Mouse (Mus musculus) embryonic facial prominence, embryonic 12.5 days (tissue): ENCODE results near the gene Ccnd1. TPM values are rescaled to one million over a fixed set of nuclear protein-coding genes. Genes with fewer than 3 reads are reported as not detected.

Experiments used
- ATAC-seq: fragments of 200-750 bp; cut with Nextera tagmentation; 2 replicates; pipeline ENCODE4 v1.8.0; 2017; ENCODE audit not compliant: insufficient number of reproducible peaks, insufficient read depth, low FRiP score, low TSS enrichment
- H3K27ac ChIP-seq: fragments of 300-500 bp; sonication (generic); 2 replicates; pipeline ENCODE4 v1.5.1; 2016; ENCODE audit warnings: mild to moderate bottlenecking
- H3K27me3 ChIP-seq: fragments of 300-500 bp; sonication (generic); 2 replicates; pipeline ENCODE4 v1.6.1; 2016; ENCODE audit warnings: mild to moderate bottlenecking, moderate library complexity
- H3K36me3 ChIP-seq: fragments of 300-500 bp; sonication (generic); 2 replicates; pipeline ENCODE4 v1.6.1; 2016; ENCODE audit warnings: mild to moderate bottlenecking
- H3K4me1 ChIP-seq: fragments of 300-500 bp; sonication (generic); 2 replicates; pipeline ENCODE4 v1.6.1; 2016
- H3K4me2 ChIP-seq: fragments of 300-500 bp; sonication (generic); replicated peaks from 2 replicates; pipeline ENCODE4 v1.6.1; 2016; ENCODE audit warnings: mild to moderate bottlenecking, moderate library complexity
- H3K4me3 ChIP-seq: fragments of 300-500 bp; sonication (generic); 2 replicates; pipeline ENCODE4 v1.5.1; 2016; ENCODE audit warnings: mild to moderate bottlenecking
- H3K9ac ChIP-seq: fragments of 300-500 bp; sonication (generic); 2 replicates; pipeline ENCODE4 v1.6.1; 2016; ENCODE audit warnings: mild to moderate bottlenecking, moderate library complexity
- H3K9me3 ChIP-seq: fragments of 300-500 bp; sonication (generic); 2 replicates; pipeline ENCODE4 v1.6.1; 2016; ENCODE audit warnings: mild to moderate bottlenecking, moderate library complexity
- whole genome bisulfite sequencing: fragments of 180-500 bp; shearing (Covaris S2); methylation state at CpG from one replicate; pipeline ENCODE4 v1.1.7; 2016; 5-methylcytosine and 5-hydroxymethylcytosine counted together
- polyA plus RNA-seq: library from polyadenylated mRNA; unstranded; fragments of >200 nt; fragmentation: Nextera tagmentation; extraction: Ambion mirVana; gene quantifications from 2 replicates; pipeline ENCODE4 v1.2.1, GENCODE M21; 2016

The Ccnd1 gene
- 131 and 156 TPM in 2 replicates for polyA plus RNA-seq

GRCm38 (mm10) chr7:144939344-144940002 is at the start of gene Ccnd1:
TSS of gene Ccnd1 (minus strand) at chr7:144939925.
- Histone ChIP-seq H3K9ac (peak within 1 kb of the TSS; percentile 92), H3K9me3 (no peaks in the 10 kb centered on the region), H3K36me3 (peaks cover 27% of the 10 kb centered on the region), H3K27ac (peak within 1 kb of the TSS; percentile 95), H3K4me2 (peak within 1 kb of the TSS; percentile 92), H3K4me1 (peaks cover 31% of the 10 kb centered on the region), H3K4me3 (peak within 1 kb of the TSS; percentile 71), H3K27me3 (no peaks in the 10 kb centered on the region)
- 0 out of 2 replicates have a peak, but pooled peaks have one; percentile 23 for ATAC-seq
- WGBS: under 1% methylated on average over 40 of the region's 45 CpGs

GRCm38 (mm10) chr7:144988856-144989255 is 49.1 kb upstream of the Ccnd1 start:
- no peaks in the 10 kb centered on the region for H3K4me1 ChIP-seq
- 55% methylated on average over 3 of the region's 3 CpGs for WGBS

GRCm38 (mm10) chr7:144985100-144985499 is 45.4 kb upstream of the Ccnd1 start:
- Histone ChIP-seq H3K4me1 (no peaks in the 10 kb centered on the region), H3K4me2 (no peak overlapping the region), H3K27ac (no peak overlapping the region), H3K9me3 (no peaks in the 10 kb centered on the region), H3K36me3 (no peaks in the 10 kb centered on the region), H3K4me3 (no peak overlapping the region), H3K27me3 (no peaks in the 10 kb centered on the region), H3K9ac (no peak overlapping the region)
- no peak for ATAC-seq
- 68% methylated on average over 1 of the region's 1 CpGs for WGBS

More at GRCm38 (mm10) chr7:144988856-144989255, 49.1 kb upstream of the Ccnd1 start:
- no peak for ATAC-seq
- no peaks in the 10 kb centered on the region for H3K36me3 ChIP-seq
- H3K9me3 ChIP-seq: no peaks in the 10 kb centered on the region
- no peak overlapping the region for H3K4me2 ChIP-seq
- no peak overlapping the region for H3K27ac ChIP-seq
- no peak overlapping the region for H3K4me3 ChIP-seq
- H3K27me3 ChIP-seq: no peaks in the 10 kb centered on the region
- H3K9ac ChIP-seq: no peak overlapping the region

DNA sequence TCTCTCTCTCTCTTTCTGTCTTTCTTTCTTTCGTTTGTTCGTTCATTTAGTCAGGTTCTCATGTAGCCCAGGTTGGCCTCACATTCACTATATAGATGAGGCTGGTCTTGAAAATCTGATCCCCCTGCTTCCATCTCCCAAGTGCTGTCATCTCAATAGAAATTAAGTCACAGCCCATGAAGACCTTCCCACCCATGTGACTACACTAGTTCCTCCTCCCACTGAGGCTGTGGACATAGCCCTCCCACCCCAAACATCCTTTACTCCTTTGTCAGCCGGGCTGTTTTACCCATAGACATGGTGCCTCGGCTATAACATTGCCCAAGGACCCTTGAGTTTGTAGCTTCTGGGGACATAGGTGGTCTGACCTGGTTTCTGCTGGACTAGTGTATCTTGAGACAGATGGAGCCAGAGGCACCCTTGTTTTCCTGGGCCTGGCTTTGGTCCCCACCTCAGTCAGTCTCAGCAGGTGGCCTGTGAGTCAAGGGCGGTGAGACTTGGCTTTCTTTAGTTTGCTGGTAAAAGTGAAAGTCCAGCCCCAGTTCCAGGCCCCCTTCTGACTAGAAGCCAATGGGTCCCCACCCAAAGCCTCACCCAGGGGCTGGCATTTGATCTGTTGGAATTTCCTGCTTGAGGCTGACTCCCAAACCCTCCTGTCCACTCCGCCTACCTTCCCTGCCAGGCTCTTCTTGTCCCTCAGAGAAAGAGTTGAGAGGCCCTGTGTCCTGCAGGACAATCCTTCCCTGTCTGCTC is 42.8 kb upstream of the Ccnd1 start:
- H3K27me3 ChIP-seq: no peaks in the 10 kb centered on the region
- no peak overlapping the region for H3K9ac ChIP-seq
- WGBS: 88% methylated on average over 6 of the region's 6 CpGs
- no peak overlapping the region for H3K27ac ChIP-seq
- no peak for ATAC-seq
- no peak overlapping the region for H3K4me2 ChIP-seq
- H3K9me3 ChIP-seq: no peaks in the 10 kb centered on the region; the same call in 1 of the 2 replicates
- no peak overlapping the region for H3K4me3 ChIP-seq
- no peaks in the 10 kb centered on the region for H3K4me1 ChIP-seq
- no peaks in the 10 kb centered on the region for H3K36me3 ChIP-seq

DNA sequence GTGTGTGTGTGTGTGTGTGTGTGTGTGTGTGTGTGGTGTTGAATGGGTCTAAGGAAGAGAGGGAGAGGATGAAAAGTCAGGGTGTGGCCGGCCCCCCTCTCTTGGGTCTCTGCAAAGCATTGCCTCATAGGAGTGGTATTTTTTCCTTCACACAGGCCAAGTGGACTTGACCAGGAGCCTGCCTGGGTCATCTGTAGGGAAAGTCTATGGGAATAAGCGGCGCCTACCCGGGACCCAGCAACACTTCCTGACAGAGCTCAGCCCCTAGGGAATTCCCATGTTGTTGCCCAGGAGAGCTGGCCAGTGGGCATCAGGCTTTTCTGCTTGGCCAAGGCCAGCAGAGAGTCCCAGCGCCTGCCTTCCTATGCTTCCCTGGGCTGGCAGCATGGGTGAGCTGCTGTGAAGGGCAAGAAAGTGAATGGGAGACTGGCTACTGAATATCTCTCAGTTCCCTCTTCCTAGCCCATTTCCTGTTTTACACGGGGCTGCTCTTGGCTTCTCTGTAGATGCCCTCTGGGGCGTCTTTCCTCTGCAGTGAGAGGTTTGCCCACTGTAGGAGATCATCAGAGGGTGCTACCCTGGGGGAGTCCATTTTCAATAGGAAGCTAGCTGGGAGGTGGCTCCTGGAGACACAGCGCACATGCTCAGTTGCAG is 41.8 kb upstream of the Ccnd1 start:
- no peaks in the 10 kb centered on the region for H3K36me3 ChIP-seq
- no peak overlapping the region for H3K4me3 ChIP-seq
- no peaks in the 10 kb centered on the region; the same call in 1 of the 2 replicates for H3K9me3 ChIP-seq
- ATAC-seq: no peak
- no peak overlapping the region for H3K9ac ChIP-seq
- no peak overlapping the region for H3K27ac ChIP-seq
- no peaks in the 10 kb centered on the region for H3K4me1 ChIP-seq
- 72% methylated on average over 8 of the region's 8 CpGs for WGBS
- no peak overlapping the region for H3K4me2 ChIP-seq
- no peaks in the 10 kb centered on the region for H3K27me3 ChIP-seq

DNA sequence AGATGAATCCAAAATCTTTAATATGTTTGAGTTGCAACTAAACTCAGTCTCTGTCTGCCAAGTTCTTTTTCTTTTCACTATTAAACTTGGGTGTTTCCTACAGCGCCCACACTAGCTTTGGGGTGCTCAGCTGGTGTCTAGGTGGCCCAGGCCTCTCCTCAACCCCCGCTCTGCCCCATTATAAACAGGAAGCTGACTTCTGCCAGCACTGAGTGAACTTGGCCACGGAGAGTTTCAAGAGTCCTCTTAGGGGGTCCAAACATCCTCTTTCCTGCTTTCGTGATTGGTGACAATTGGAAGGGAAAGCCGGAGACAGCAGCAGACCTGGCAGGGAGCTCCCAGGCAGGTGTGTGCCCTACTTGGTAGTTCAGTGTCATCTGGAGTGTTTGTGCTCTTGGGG is 40.1 kb upstream of the Ccnd1 start:
- Histone ChIP-seq H3K9ac (no peak overlapping the region), H3K36me3 (no peaks in the 10 kb centered on the region), H3K9me3 (no peaks in the 10 kb centered on the region; the same call in 1 of the 2 replicates), H3K4me3 (no peak overlapping the region), H3K27ac (no peak overlapping the region), H3K27me3 (no peaks in the 10 kb centered on the region), H3K4me2 (no peak overlapping the region), H3K4me1 (no peaks in the 10 kb centered on the region)
- 77% methylated on average over 5 of the region's 5 CpGs for WGBS
- no peak for ATAC-seq

- H3K27me3 ChIP-seq: no peaks in the 10 kb centered on the region
- no peak overlapping the region for H3K9ac ChIP-seq
- H3K4me3 ChIP-seq: no peak overlapping the region
- WGBS: 73% methylated on average over 2 of the region's 2 CpGs
- no peak overlapping the region for H3K27ac ChIP-seq
- ATAC-seq: no peak
- H3K4me1 ChIP-seq: no peaks in the 10 kb centered on the region
- no peaks in the 10 kb centered on the region; the same call in 1 of the 2 replicates for H3K9me3 ChIP-seq
- H3K36me3 ChIP-seq: no peaks in the 10 kb centered on the region
- no peak overlapping the region for H3K4me2 ChIP-seq
These were observed 37.4 kb upstream of the Ccnd1 start for GRCm38 (mm10) chr7:144977121-144977520.

GRCm38 (mm10) chr7:144973461-144973860 is 33.7 kb upstream of the Ccnd1 start:
- Histone ChIP-seq H3K36me3 (no peaks in the 10 kb centered on the region), H3K9ac (no peak overlapping the region), H3K27me3 (no peaks in the 10 kb centered on the region), H3K4me3 (no peak overlapping the region), H3K4me1 (no peaks in the 10 kb centered on the region), H3K9me3 (no peaks in the 10 kb centered on the region), H3K4me2 (no peak overlapping the region), H3K27ac (no peak overlapping the region)
- ATAC-seq: no peak
- 72% methylated on average over 8 of the region's 8 CpGs for WGBS

DNA sequence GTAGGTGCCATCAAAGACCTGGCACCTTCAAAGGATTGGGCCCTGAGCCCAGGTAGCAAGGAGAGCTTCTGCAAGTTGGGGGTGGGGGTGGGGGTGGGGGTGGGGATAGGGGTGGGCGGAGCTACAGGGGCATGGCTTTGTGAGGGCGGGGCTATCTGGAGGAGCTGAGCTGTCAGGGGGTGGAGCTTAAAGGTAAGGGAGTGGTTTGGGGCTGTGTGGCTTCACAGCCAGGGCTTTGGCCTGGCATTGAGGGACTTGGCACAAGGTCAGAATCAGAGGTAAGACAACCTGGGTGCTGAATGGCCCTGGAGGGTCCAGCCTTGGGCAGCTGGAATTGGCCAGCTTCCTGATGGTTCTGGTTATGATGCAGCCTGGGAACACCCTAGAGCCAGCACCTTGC is 32.0 kb upstream of the Ccnd1 start:
- Histone ChIP-seq H3K9ac (no peak overlapping the region), H3K4me1 (no peaks in the 10 kb centered on the region), H3K4me3 (no peak overlapping the region), H3K4me2 (no peak overlapping the region), H3K27me3 (no peaks in the 10 kb centered on the region), H3K27ac (no peak overlapping the region), H3K9me3 (no peaks in the 10 kb centered on the region), H3K36me3 (no peaks in the 10 kb centered on the region)
- ATAC-seq: no peak
- WGBS: 52% methylated on average over 2 of the region's 2 CpGs

DNA sequence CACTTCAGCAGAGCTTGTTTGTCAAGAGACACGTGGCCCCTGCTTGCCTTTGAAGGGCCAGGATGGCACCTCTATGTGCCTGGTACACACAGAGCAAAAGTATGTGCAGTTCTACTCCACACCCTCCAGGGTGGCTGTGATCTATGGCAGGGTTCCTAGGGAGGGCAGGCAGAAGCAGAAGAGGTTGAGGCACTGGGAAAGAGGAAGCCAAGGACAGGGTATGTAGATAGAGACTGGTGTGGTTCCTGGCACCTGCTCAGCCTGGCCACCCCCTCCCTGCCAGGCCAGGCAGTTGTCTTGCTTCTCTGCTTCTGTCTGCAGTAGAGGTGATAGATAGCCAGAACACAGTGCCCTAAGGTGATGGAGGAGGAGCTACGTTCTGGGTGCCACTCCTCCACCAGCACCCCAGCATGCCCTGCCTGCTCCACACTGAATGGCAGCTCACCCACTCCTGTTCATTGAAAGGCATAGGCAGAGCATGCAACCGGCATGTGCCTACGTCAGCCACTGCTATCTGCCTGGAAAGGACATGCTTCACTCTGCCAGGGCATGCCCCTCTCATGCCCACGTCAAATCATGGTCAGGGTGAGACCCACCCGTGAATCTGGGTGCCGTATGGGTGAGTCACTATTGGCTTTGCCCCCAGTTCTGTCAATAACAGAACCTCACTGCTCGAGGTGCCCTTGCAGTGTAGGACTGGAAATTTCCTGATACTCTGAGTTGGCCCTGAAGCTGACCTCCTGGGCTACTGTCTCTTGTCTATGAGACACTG is 31.5 kb upstream of the Ccnd1 start:
- ATAC-seq: no peak
- Histone ChIP-seq H3K4me3 (no peak overlapping the region), H3K27me3 (no peaks in the 10 kb centered on the region), H3K4me2 (no peak overlapping the region), H3K9ac (no peak overlapping the region), H3K27ac (no peak overlapping the region), H3K4me1 (no peaks in the 10 kb centered on the region), H3K36me3 (no peaks in the 10 kb centered on the region), H3K9me3 (no peaks in the 10 kb centered on the region)
- WGBS: 72% methylated on average over 8 of the region's 8 CpGs

DNA sequence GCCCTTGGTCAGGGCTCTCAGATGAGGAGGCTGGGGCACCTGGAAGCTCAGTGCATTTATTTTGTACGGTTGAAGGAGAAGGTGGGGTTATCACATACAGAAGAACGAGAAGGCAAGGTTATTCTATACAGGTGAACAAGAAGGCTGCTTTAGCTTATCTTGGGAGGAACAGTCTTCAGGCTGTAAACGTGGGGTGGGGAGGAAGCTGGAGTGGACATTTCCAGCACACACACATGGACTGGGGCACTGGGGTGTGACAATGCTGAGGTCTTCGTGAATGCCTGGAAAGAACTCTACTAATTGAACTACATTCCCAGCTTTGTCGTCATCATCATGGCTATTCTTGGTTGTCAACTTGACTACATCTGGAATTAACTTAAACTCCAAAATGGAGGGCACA is 26.2 kb upstream of the Ccnd1 start:
- whole genome bisulfite sequencing: 81% methylated on average over 5 of the region's 5 CpGs
- Histone ChIP-seq H3K27me3 (no peaks in the 10 kb centered on the region), H3K36me3 (no peaks in the 10 kb centered on the region), H3K4me1 (no peaks in the 10 kb centered on the region), H3K9me3 (no peaks in the 10 kb centered on the region), H3K27ac (no peak overlapping the region), H3K4me3 (no peak overlapping the region), H3K9ac (no peak overlapping the region), H3K4me2 (no peak overlapping the region)
- ATAC-seq: no peak
